Mouse (Mus musculus) left cerebral cortex, postnatal 36 days (tissue): ENCODE results near the gene Sorbs1. TPM values are rescaled to one million over a fixed set of nuclear protein-coding genes. Genes with fewer than 3 reads are reported as not detected.
"Not testable (repeated sequence)": the region's sequence is repeated elsewhere in the genome, so short reads cannot be mapped to it uniquely, and the experiment has no call there.

Experiments
- DNase-seq, 2 experiments: peaks; one replicate each; pipeline ENCODE4 v3.0.0; 2021 to 2022; ENCODE audit warnings: low spot score in 2 of 2, mixed read lengths in 1 of 2
- intact Hi-C: fragments of 180-260 bp; cut with DNase I; formaldehyde crosslinking; loops from one replicate; pipeline ENCODE4 v1.15.1; 2025
- total RNA-seq, 2 experiments: library from RNA; stranded (reverse); gene quantifications; 2 replicates each; pipeline ENCODE4 v1.2.3; 2021

Sorbs1 gene
- 100 to 1,000 TPM; 111 to 167 TPM for total RNA-seq

DNA sequence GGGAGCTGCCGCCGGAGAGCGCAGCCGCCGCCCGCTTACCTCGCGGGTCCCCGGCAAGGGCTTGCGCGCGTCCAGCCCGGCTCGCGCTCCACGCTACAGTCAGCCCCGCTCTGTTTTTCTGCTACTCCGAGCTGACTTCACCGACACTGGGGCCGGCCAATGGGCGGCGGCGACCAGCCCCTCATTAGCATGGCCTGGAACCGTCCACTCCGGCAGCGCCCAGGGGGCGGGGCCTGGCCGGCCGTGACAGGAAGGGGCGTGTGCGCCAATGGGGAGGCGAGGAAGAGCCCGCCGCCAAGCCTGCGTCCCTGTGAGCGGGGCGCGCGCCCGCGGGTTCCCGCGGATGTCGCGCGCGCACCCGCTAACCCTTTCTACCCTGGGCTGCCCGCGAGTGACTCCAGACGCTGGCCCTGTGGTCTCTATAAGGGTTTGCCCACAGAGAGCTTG is at the start of gene Sorbs1:
Gene Sorbs1 (minus strand): TSS at position 148 of the 447 bp plus-strand sequence.
- intact Hi-C loops: loop anchor here (2.0 to 10.0 kb wide), 5 partner anchors 31 to 119 kb away; no protein-coding TSS in a partner anchor
- peak; percentile 95 to 98 for DNase-seq

DNA sequence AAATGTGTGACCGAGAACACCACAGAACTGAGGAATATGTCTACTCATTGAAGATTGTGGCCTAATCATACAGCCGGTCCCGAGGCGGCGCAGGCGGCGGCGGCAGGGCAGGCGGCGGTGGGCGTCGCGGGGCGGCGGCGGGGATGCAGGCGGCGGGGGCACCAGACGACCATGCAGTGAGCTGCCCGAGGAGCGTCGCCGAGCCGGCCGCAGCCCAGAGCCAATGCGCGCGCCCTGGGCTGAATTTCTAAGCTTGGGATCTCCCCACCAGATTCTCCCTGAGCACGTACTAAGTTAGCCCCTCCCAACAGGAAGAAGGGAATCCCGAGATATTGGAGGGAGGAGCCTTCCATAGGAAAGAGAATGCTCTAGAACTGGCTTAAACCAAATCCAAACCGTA is 47.9 kb upstream of the Sorbs1 start:
- intact Hi-C loops, DNase-seq: not testable (repeated sequence)

DNA sequence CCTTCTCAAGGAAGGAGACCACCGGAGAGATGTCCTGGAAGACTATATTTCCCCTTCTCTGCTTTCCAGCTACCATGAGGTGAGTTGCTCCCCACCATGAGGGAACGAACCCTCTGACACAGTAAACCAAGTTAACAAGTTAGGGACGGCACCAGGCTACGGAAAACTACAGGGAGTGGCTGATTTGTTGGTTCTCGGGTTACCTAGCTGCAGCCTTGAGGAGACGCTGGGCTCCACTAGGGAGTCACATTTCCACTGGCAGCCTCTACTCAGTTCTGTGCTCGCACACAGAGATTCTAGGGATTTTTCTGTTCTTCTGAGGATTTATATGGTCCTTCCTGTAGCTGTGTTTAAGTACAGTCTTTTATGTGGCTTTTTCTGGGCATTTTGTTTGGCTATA is 42.5 kb upstream of the Sorbs1 start:
- no peak for DNase-seq
- intact Hi-C loops: no loop called here

DNA sequence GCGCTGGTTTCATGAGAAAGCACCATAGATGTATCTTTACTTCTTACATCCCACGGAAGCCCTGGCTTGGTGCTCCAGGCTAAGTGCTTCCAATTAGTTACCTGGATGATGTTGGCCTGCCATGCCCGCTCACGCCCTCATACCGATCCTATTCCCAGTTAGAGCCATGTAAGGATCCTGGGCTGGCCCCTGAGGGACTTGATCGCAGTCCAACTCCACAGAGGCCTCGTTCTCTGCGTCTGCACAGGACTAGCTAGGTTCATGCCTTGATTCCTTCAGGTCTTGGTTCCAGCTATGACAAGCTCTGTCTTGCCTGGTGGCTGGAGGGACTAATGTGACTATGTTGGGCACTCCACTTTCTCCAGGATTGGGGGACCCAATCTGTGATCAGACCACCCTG is 41.6 kb upstream of the Sorbs1 start:
- intact Hi-C loops: no loop called here

DNA sequence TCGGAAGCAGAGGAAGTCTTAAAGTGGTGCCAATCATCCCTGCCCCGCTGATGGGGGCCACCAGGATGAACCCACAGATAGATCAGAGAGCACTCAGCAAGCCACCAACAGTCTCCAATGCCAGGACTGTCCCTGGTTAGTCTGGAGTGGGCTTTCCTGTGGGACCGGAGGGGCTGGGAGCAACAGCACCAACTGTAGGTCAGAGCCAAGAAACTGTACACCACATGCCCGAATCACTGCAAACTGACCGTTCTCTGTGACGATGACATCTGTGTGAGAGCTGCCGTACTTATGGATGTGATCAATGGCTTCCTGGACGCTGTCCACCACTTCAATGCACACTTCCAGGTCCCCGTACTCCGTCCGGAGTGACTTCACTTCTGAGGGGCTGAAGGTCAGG is 40.8 kb upstream of the Sorbs1 start:
- DNase-seq: no peak
- intact Hi-C loops: no loop called here

More for the DNA sequence above, 41.6 kb upstream of the Sorbs1 start:
- DNase-seq: no peak

- DNase-seq: no peak
- intact Hi-C loops: no loop called here
Observed at GRCm38 (mm10) chr19:40553849-40554248, 40.3 kb upstream of the Sorbs1 start.

DNA sequence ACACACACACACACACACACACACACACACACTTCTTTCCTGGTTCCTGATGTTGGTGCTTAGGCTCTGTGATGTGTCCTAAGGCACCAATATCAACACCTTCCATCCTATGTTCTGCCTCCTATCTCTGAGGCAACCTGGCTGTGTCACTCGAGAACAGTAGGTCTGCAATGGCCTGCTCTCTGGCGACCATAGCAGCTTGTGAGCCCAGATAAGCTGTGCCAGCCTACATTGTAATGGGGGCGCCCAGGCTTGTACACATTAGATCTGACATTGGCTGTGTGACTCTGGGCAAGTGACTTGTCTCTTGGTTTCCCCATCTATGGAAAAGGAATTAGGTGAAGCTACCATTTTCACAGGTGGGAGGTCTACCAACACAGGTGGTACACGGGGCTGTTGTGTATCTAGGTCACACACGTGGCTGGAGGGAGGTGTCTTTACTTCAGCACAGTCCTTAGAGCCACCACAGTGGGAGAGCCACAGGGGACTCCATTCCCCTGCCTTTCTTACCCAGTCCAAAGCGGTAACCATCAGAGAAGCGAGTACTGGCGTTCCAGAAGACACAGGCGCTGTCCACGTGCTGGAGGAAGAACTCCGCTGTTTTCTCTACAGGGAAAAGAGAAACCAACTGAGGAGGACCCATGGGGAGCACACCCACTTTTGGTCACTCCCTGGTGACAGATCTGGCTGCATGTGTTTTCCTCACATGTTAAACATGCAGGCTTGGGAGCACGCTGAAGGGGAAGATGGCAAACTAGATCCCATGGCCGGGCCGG is 39.6 kb upstream of the Sorbs1 start:
- intact Hi-C loops: no loop called here
- DNase-seq: no peak

DNA sequence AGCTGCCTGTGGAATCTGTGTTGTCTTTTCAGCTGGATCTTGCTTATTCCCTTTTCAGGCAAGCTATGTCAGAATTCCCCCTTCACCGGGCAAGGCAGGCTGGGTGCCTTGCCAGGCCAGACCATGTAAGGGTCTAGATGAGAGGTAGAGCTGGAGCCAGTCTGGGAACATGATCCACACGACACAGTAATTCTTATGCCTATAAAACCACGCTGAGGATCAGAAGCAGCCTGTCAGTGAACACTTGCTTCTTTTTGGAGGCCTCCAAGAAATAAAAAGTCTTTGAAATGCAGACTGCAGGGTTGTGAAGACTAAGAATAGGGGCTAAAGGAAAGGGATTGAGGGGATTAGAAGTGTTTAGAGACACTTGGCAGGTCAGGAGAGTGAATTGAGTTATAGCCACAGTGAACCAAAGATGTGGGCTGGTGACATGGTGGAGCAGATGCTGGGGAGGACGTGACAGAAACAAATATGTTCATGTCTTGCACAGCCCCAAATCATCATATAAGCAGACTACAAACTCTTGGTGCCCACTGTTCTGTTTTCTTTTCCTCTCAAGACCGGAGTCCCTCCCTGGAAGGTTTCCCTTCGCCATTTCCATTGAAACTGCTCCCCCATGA is 36.0 kb upstream of the Sorbs1 start:
- intact Hi-C loops: no loop called here
- DNase-seq: no peak

DNA sequence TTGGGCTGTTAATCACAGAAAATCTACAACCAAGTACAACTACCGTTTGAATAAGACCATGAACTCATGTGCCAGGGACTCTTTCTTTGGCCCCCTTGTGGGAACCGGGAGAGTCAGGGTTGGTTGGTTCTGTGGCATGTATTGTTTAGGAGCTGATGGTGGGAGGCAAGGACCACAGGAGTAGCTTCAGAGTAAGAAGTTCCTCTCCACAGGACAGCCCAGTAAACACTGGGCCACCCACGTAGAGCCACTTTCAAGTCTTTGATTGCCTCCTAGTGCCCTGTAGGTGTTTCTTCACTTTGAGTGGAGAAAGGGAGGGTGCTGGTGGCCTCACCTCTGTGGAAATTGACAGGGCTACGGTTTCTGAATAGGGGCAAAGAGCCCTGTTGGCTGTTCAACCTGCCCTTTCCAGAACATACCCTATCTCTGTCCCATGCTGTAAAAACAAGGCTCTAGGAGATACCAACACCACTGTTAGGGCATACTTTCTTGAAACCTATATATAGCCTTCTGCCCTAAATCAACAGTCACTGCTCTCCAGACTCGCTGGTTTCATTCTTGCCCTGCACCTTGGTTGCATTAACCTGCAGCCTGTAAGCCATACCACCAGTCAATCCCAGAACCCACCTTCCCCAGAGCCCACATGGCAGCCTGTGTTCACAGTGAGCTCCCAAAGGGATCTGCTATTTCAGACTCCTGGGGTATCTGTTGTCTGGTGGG is 35.4 kb upstream of the Sorbs1 start:
- intact Hi-C loops: no loop called here
- DNase-seq: no peak

DNA sequence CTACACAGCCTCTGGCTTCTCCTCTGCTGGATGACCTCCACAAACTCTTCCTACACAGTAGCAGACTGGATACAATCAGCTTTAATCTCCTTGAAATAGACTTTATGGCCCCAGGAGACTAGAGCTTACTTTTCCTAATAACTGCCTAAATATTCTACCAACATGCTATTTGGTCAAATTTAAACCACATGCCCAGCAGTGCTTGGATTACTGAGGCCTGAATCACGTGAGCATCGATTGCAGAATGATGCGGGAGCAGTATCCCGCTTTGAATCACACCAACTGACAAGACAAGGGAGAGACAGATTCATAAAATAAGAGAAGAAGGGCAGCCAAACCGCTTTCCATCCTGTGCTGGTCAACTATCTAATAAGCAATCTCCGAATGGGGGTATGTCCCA is 34.8 kb upstream of the Sorbs1 start:
- intact Hi-C loops: no loop called here
- no peak for DNase-seq

DNA sequence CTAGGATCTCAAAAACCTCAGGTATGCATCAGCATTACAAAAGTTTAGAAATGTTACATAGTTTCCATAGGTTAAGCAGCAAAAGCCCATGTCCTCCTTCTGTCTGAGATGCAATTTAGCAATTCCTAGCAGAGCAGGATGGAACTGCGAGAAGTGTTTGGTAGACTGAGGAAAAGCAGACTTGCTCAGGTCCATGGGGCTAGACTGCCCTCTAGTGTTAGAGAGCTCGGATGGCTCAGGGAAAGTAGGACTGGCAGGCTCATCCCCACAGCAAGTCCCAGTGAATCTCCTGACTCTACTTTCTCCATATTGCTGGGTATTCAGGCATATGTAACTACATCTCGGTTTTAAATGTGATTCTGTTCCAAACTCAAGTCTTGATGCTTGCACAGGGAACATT is 31.3 kb upstream of the Sorbs1 start:
- intact Hi-C loops: loop anchor here (1.0 to 2.0 kb wide), 3 partner anchors 32 to 202 kb away; partner anchors contain the start of gene Sorbs1
- DNase-seq: peak; percentile 51 to 59

GRCm38 (mm10) chr19:40542776-40543175 is 29.2 kb upstream of the Sorbs1 start:
- no peak for DNase-seq
- intact Hi-C loops: no loop called here

DNA sequence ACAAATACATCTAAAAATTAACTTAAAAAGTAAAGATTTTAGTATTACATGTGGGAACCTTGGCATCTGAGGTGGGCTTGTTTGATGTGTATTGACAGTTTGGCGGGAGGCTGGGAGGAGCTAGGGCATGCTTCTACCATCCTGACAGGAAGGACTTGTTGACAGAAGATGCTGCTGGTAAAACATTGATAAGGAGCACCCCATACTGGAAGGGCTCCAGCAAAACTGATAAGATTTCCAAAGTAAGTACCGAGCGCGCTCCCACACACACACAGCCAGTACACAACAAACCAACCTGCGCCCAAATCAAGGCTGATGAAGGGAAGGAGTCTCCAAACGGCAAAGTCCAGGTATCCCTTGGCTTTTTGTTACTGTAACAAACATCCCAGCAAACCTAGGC is 22.9 kb upstream of the Sorbs1 start:
- intact Hi-C loops: no loop called here
- no peak for DNase-seq

DNA sequence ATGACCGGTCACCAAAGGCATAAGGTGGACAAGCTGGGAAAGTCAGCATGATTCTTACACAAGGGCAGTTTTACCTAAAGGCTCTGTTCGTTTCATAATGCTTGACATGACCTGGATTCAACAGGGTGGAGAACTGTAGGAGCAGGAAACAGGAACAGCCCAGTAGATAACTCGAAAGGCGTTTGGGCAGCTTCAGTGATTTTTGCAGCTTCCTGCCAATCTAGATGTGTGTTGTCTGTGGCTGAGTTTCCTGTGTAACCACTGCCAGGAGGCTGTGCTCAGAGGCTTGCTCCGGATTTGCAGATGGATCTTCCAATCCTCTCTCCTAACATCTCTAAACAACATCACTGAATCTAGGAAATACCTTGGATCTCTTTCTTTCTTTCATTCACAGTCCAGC is 18.9 kb upstream of the Sorbs1 start:
- intact Hi-C loops: no loop called here
- DNase-seq: no peak

DNA sequence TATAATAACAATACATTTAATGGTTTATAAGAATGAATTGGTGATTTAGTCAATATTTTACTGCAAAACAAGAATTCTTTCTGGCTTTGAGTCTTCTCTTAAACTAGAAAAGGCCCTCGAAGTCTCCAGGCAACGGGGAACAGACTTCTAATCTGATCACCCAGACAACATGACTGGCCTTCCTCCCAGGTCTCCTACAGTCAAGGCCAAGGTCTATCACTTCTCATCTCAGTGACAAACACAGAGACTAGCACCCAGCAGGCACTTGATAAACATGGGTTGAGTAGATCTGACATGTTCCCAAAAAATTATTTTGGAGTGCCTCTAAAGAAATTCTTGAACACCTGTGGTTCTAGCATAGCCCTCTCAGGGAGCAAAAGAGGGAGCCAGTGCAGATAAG is 16.7 kb upstream of the Sorbs1 start:
- no peak for DNase-seq
- intact Hi-C loops: no loop called here

DNA sequence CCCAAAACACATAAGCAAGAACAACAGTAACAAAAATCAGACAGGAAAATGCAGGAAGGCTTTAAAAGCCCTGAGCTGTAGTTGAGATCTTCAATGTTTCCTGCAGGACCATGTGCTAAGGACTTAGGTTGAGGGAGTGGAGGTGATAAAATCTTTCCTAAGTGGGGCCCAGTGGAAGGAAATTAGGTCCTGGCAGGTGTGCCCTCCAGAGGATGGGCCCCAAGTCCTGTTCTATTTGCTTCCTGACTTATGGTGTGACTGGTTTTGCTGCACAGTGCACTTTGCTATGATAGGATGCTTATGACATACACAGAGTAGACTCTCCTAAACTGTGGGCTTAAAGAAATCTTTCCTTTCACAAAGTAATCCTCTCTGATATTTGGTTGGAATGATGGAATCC is 14.7 kb upstream of the Sorbs1 start:
- intact Hi-C loops: no loop called here
- DNase-seq: no peak

DNA sequence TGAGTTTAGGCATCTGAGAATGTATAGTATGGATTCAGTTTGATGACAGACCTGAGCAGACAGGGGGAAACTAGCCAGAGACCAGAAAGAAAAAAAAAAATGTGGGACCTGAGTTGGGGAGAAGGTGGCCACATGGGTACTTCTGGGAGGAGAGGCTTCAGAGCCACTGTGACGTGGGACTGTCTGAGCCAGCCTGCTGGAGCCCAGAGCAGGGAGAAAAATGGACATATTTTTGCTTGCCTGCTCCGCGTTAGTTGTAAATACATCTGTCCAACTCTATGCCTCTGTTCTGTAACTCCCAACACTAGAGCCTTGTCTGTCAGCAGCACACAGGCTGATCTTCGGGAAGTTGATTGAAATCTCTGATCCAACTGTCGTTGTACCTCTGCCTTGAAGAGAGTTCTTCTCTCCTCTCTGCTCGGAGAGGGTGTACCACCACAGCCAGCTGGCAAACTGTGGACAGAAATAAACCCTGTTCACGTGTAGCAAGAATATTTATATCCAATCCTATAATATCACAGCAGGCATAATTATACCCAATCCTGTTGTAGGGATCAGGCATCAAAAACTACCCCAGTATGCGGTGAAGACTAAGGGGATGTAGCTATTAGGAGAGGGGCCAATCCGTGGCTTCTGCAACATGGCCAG is 12.9 kb upstream of the Sorbs1 start:
- no peak for DNase-seq
- intact Hi-C loops: no loop called here

DNA sequence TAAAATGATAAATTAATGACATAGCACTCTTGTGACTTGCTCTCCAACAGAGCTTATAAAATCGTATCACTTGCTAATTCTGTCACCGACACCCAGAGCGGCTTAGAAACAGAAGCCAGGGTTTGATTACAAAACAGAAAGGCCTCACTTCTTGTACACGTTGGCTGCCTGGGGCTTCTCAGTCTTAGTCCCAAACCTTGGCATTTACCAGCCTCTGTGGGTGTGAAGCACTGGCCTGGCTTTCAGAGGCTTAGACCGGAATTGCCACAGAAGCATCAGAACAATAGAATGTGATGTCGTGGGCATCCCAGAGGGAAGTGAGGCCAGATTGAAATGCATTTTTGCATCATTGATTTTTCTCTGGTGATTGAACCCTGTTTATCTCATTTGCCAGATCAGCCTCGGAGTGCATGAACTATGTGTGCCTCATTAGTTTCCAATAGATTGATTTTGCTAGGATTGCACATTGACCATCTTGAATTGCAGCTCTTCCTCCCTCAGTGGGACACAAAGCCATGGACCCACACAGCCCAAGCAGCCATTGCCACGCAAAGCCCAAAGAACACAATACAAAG is 9.9 kb upstream of the Sorbs1 start:
- intact Hi-C loops: no loop called here

DNA sequence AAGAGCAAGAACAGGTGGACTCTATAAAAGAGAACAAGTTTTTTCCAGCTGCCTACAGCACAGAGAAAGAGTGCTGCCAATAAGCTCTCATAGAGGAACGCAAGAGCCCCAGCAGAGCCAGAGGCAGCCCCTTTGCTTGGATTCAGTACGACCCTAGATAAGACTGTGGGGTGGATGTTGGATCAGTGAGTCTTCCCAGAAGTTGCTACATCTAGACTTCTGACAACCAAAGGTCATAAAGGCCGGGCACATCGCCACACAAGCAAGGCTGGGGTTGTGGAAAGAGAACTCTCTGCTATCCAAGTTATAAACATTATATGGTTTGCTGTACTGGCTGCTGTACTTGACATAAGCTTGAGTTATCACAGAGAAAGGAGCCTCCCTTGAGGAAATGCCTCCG is 6.8 kb upstream of the Sorbs1 start:
- intact Hi-C loops: no loop called here

More for the DNA sequence above, 9.9 kb upstream of the Sorbs1 start:
- DNase-seq: no peak

DNA sequence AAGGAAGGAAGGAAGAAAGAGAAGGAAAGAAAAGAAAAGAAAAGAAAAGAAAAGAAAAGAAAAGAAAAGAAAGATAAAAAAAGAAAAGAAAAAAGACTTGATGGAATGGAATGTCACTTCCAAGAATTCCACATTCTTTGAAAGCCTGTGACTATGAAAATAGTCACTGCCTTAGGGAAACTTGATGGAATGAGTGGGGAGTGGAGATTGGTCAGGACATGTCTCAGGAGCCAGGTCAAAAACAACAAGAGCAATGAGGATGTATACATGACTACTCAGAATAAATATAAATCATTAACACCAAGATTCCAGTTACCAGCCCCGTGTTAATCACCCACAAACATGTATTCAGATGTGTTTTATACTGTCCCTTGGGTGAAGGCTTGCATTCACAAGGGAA is 5.1 kb upstream of the Sorbs1 start:
- intact Hi-C loops: loop anchor here (10.0 kb wide), 1 partner anchor 124 kb away; no protein-coding TSS in a partner anchor
- no peak for DNase-seq

More for the DNA sequence above, 6.8 kb upstream of the Sorbs1 start:
- DNase-seq: no peak
